Mouse (Mus musculus): ENCODE results near the gene Cdrt4. TPM values are rescaled to one million over a fixed set of nuclear protein-coding genes. Genes with fewer than 3 reads are reported as not detected.

The Cdrt4 gene
- polyA plus RNA-seq, 1 experiment from 2014 or later: not detected

DNA sequence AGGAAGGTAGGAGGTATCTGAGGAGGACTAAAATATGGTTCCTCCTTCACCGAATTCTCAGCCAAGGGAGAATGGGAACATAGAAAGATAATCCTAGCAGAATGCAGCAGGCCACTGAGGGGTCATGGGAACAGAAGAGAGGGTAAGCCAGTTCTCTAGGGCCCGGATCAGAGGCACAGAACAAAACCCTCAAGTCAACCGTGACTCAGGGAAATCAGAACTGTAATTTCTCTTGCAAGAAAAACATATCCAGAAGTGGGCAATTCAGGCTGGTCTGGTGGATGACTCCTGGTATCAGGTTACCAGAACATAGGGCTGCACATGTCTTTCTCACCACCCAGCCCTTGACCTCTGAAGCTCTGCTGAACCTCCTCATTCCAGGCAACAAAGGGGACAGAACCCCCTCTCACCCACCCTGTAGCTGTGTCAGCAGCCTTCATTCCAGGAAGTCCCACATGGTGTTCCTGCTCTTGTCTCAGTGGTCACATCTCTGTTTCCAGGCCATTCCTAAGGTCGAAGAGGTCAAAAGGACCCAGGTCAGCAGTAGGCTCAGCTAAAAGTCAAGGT, 78.2 kb downstream of the Cdrt4 start:
- ATAC-seq (no peak), DNase-seq (ENCODE audit: low read depth, low spot score) (peak; percentile 61)
- CTCF ChIA-PET: no interaction called here
- in situ Hi-C loops (cut with MboI; ENCODE audit: low pct_unique_long_range_greater_than_20kb): loop anchor here (10.0 kb wide), 1 partner anchor 106 kb away; no protein-coding TSS in a partner anchor
- no peak for TF ChIP-seq CTCF (IDR thresholded peaks at IDR 0.05)
- H3K27me3 ChIP-seq: no peaks in the 10 kb centered on the region
- POLR2A ChIA-PET: no interaction called here

- in situ Hi-C loops (cut with MboI; ENCODE audit: low pct_unique_long_range_greater_than_20kb): loop anchor here (10.0 kb wide), 1 partner anchor 105 kb away; no protein-coding TSS in a partner anchor
- ChIA-PET POLR2A (no interaction called here), CTCF (no interaction called here)
- no peaks in the 10 kb centered on the region for H3K27me3 ChIP-seq
- DNase-seq (ENCODE audit: low read depth, low spot score): no peak
- TF ChIP-seq CTCF (IDR thresholded peaks at IDR 0.05): no peak
- no peak for ATAC-seq
These were observed 78.7 kb downstream of the Cdrt4 start for GRCm38 (mm10) chr11:63029721-63030120.

- POLR2A ChIA-PET: no interaction called here
- TF ChIP-seq CTCF (IDR thresholded peaks at IDR 0.05): no peak
- no peak for DNase-seq (ENCODE audit: low read depth, low spot score)
These were observed 84.6 kb downstream of the Cdrt4 start for GRCm38 (mm10) chr11:63035420-63036211.

GRCm38 (mm10) chr11:63040002-63040661, 89.1 kb downstream of the Cdrt4 start:
- ChIA-PET POLR2A (interaction anchor here (0.5 kb wide), 1 partner anchor 26 kb away, joined by 4 read pairs; no protein-coding TSS in a partner anchor), CTCF (no interaction called here)
- DNase-seq (ENCODE audit: low read depth, low spot score) (no peak), ATAC-seq (no peak)
- no peak for TF ChIP-seq CTCF (IDR thresholded peaks at IDR 0.05)
- no peaks in the 10 kb centered on the region for H3K27me3 ChIP-seq
- in situ Hi-C loops (cut with MboI; ENCODE audit: low pct_unique_long_range_greater_than_20kb): no loop called here

More at GRCm38 (mm10) chr11:63035420-63036211, 84.6 kb downstream of the Cdrt4 start:
- no peak for ATAC-seq
- no peaks in the 10 kb centered on the region for H3K27me3 ChIP-seq
- in situ Hi-C loops (cut with MboI; ENCODE audit: low pct_unique_long_range_greater_than_20kb): no loop called here
- CTCF ChIA-PET: interaction anchor here (1.2 to 1.4 kb wide), 2 partner anchors 12 to 19 kb away, joined by 3 read pairs; no protein-coding TSS in a partner anchor

Other genes with a start within 250 kb of the Cdrt4 start
- 5.5 TPM for gene Zfp287, start 219.3 kb upstream of the Cdrt4 start, polyA plus RNA-seq (2021)
- gene Gm10428, start 198.1 kb upstream of the Cdrt4 start, polyA plus RNA-seq (2021): not detected
- 1.7 TPM for gene Zfp286, start 161.7 kb upstream of the Cdrt4 start, polyA plus RNA-seq (2021)
- gene Trim16, start 131.0 kb upstream of the Cdrt4 start, polyA plus RNA-seq (2021): 2.8 TPM
- 1.4 TPM for gene Fbxw10, start 104.1 kb upstream of the Cdrt4 start, polyA plus RNA-seq (2021)
- gene Tvp23b, start 71.7 kb upstream of the Cdrt4 start, polyA plus RNA-seq (2021): 52.8 TPM
- gene Tekt3, start 110.5 kb downstream of the Cdrt4 start, polyA plus RNA-seq (2021): not detected
- gene Pmp22, start 177.8 kb downstream of the Cdrt4 start, polyA plus RNA-seq (2021): 6.5 TPM

Data from Patski (cell line).